Mouse (Mus musculus) stomach, embryonic 16.5 days (tissue): ENCODE measurements around the gene Cnpy2. TPM values are rescaled to one million over a fixed set of nuclear protein-coding genes. Genes with fewer than 3 reads are reported as not detected.
A peak's percentile ranks its signal among the peaks of the same experiment; 100 is the strongest.
"Not testable (repeated sequence)": the region's sequence is repeated elsewhere in the genome, so short reads cannot be mapped to it uniquely, and the experiment has no call there.

Experiments used
- ATAC-seq: fragments of 200-750 bp; cut with Nextera tagmentation; 2 replicates; pipeline ENCODE4 v1.8.0; 2017; ENCODE audit warnings: moderate number of reproducible peaks, moderate TSS enrichment; ENCODE audit not compliant: insufficient read depth, low FRiP score
- H3K27ac ChIP-seq: fragments of 300-500 bp; sonication (generic); 2 replicates; pipeline ENCODE4 v1.5.1; 2014; ENCODE audit warnings: low read length
- H3K27me3 ChIP-seq: fragments of 300-500 bp; sonication (generic); 2 replicates; pipeline ENCODE4 v1.6.1; 2014; ENCODE audit warnings: low read length, control low read depth, mixed read lengths; ENCODE audit not compliant: control insufficient read depth, insufficient read depth
- H3K36me3 ChIP-seq: fragments of 300-500 bp; sonication (generic); 2 replicates; pipeline ENCODE4 v1.6.1; 2014; ENCODE audit warnings: low read length; ENCODE audit not compliant: control insufficient read depth, insufficient read depth
- H3K4me1 ChIP-seq: fragments of 300-500 bp; sonication (generic); 2 replicates; pipeline ENCODE4 v1.6.1; 2014; ENCODE audit warnings: low read length, control low read depth, mixed read lengths; ENCODE audit not compliant: control insufficient read depth, insufficient read depth
- H3K4me2 ChIP-seq: fragments of 300-500 bp; sonication (generic); 2 replicates; pipeline ENCODE4 v1.6.1; 2014; ENCODE audit warnings: low read depth, low read length, mixed read lengths
- H3K4me3 ChIP-seq: fragments of 300-500 bp; sonication (generic); replicated peaks from 2 replicates; pipeline ENCODE4 v1.5.1; 2014; ENCODE audit warnings: mild to moderate bottlenecking, low read length
- H3K9ac ChIP-seq: fragments of 300-500 bp; sonication (generic); 2 replicates; pipeline ENCODE4 v1.6.1; 2014; ENCODE audit warnings: low read length
- H3K9me3 ChIP-seq: fragments of 300-500 bp; sonication (generic); replicated peaks from 2 replicates; pipeline ENCODE4 v1.6.1; 2016; ENCODE audit warnings: low read length, control low read depth; ENCODE audit not compliant: control insufficient read depth
- WGBS: fragments of 180-500 bp; shearing (Covaris S2); extraction: QIAGEN DNeasy Blood & Tissue Kit; methylation state at CpG from one replicate; pipeline ENCODE4 v1.1.7; 2014; 5-methylcytosine and 5-hydroxymethylcytosine counted together
- polyA plus RNA-seq: library from polyadenylated mRNA; unstranded; fragments of >200 nt; fragmentation: Nextera tagmentation; extraction: Ambion mirVana; gene quantifications from 2 replicates; pipeline ENCODE4 v1.2.1, GENCODE M21; 2015

Cnpy2 gene
- polyA plus RNA-seq, 1 experiment from 2014 or later = 310 TPM

GRCm38 (mm10) chr10:128290594-128290993, 31.7 kb upstream of the Cnpy2 start:
- not testable (repeated sequence) for H3K9me3 ChIP-seq, H3K4me3 ChIP-seq, H3K4me1 ChIP-seq, H3K36me3 ChIP-seq, H3K9ac ChIP-seq, H3K27ac ChIP-seq, ATAC-seq, H3K4me2 ChIP-seq, H3K27me3 ChIP-seq
- 78% methylated on average over 1 of the region's 1 CpGs for WGBS

GRCm38 (mm10) chr10:128296370-128297090, 25.7 kb upstream of the Cnpy2 start:
- no peaks in the 10 kb centered on the region for H3K27me3 ChIP-seq
- no peak overlapping the region for H3K27ac ChIP-seq
- H3K4me3 ChIP-seq = no peak overlapping the region
- H3K36me3 ChIP-seq = no peaks in the 10 kb centered on the region
- H3K9ac ChIP-seq = no peak overlapping the region
- no peaks in the 10 kb centered on the region for H3K4me1 ChIP-seq
- H3K9me3 ChIP-seq = no peaks in the 10 kb centered on the region
- H3K4me2 ChIP-seq = no peak overlapping the region
- ATAC-seq = no peak
- WGBS = 69% methylated on average over 13 of the region's 13 CpGs

GRCm38 (mm10) chr10:128297221-128297620, 25.0 kb upstream of the Cnpy2 start:
- no peak overlapping the region for H3K4me3 ChIP-seq
- no peaks in the 10 kb centered on the region for H3K27me3 ChIP-seq
- no peaks in the 10 kb centered on the region for H3K9me3 ChIP-seq
- no peak overlapping the region for H3K9ac ChIP-seq
- H3K36me3 ChIP-seq = no peaks in the 10 kb centered on the region
- no peak for ATAC-seq
- 58% methylated on average over 4 of the region's 4 CpGs for WGBS
- H3K4me2 ChIP-seq = no peak overlapping the region
- 0 out of 2 replicates have a peak, but pooled peaks cover 1% of the 10 kb centered on the region for H3K4me1 ChIP-seq
- H3K27ac ChIP-seq = no peak overlapping the region

- Histone ChIP-seq H3K4me1 (0 out of 2 replicates have a peak, but pooled peaks cover 5% of the 10 kb centered on the region), H3K9me3 (no peaks in the 10 kb centered on the region), H3K27me3 (no peaks in the 10 kb centered on the region), H3K27ac (no peak overlapping the region), H3K4me2 (no peak overlapping the region), H3K4me3 (no peak overlapping the region), H3K36me3 (no peaks in the 10 kb centered on the region), H3K9ac (no peak overlapping the region)
- ATAC-seq = peak; percentile 67; the same call in 1 of the 2 replicates
- 60% methylated on average over 11 of the region's 11 CpGs for WGBS
Observed at GRCm38 (mm10) chr10:128297622-128298021, 24.6 kb upstream of the Cnpy2 start.

- Histone ChIP-seq H3K36me3 (no peaks in the 10 kb centered on the region), H3K27me3 (no peaks in the 10 kb centered on the region), H3K4me3 (no peak overlapping the region), H3K4me1 (0 out of 2 replicates have a peak, but pooled peaks cover 5% of the 10 kb centered on the region), H3K4me2 (no peak overlapping the region), H3K9me3 (no peaks in the 10 kb centered on the region), H3K9ac (no peak overlapping the region), H3K27ac (no peak overlapping the region)
- 73% methylated on average over 6 of the region's 6 CpGs for WGBS
- no peak for ATAC-seq
Observed at GRCm38 (mm10) chr10:128298243-128298642, 24.0 kb upstream of the Cnpy2 start.

- H3K36me3 ChIP-seq = no peaks in the 10 kb centered on the region
- 77% methylated on average over 11 of the region's 11 CpGs for WGBS
- H3K4me1 ChIP-seq = peaks cover 7% of the 10 kb centered on the region
- H3K9ac ChIP-seq = no peak within 1 kb of the TSS
- H3K4me3 ChIP-seq = no peak within 1 kb of the TSS
- ATAC-seq = no peak
- H3K9me3 ChIP-seq = no peaks in the 10 kb centered on the region
- no peaks in the 10 kb centered on the region for H3K27me3 ChIP-seq
- H3K27ac ChIP-seq = no peak within 1 kb of the TSS
- H3K4me2 ChIP-seq = no peak within 1 kb of the TSS
Observed at GRCm38 (mm10) chr10:128298702-128299171, 23.5 kb upstream of the Cnpy2 start, which contains the start of gene Il23a. Gene Il23a (minus strand): TSS chr10:128298752.

- 0 out of 2 replicates have a peak, but pooled peaks cover 3% of the 10 kb centered on the region for H3K36me3 ChIP-seq
- peak overlapping the region; percentile 77 for H3K9ac ChIP-seq
- no peaks in the 10 kb centered on the region for H3K27me3 ChIP-seq
- H3K4me3 ChIP-seq = peak overlapping the region; percentile 56
- peaks cover 15% of the 10 kb centered on the region for H3K4me1 ChIP-seq
- 29% methylated on average over 3 of the region's 3 CpGs for WGBS
- H3K4me2 ChIP-seq = peak overlapping the region; percentile 86
- peak overlapping the region; percentile 93 for H3K27ac ChIP-seq
- ATAC-seq = no peak
- H3K9me3 ChIP-seq = no peaks in the 10 kb centered on the region
Observed at GRCm38 (mm10) chr10:128302357-128302756, 19.9 kb upstream of the Cnpy2 start.

GRCm38 (mm10) chr10:128302785-128303125, 19.5 kb upstream of the Cnpy2 start:
- Histone ChIP-seq H3K36me3 (0 out of 2 replicates have a peak, but pooled peaks cover 3% of the 10 kb centered on the region), H3K4me3 (peak overlapping the region; percentile 56), H3K27ac (peak overlapping the region; percentile 93), H3K9ac (peak overlapping the region; percentile 77), H3K4me1 (peaks cover 15% of the 10 kb centered on the region), H3K4me2 (peak overlapping the region; percentile 86), H3K9me3 (no peaks in the 10 kb centered on the region), H3K27me3 (no peaks in the 10 kb centered on the region)
- WGBS = 0% methylated on average over 9 of the region's 9 CpGs
- ATAC-seq = 0 out of 2 replicates have a peak, but pooled peaks have one; percentile 19

GRCm38 (mm10) chr10:128303126-128304021, 18.9 kb upstream of the Cnpy2 start, which contains the start of gene Pan2:
Gene Pan2 (plus strand): TSS chr10:128303335.
- H3K4me1 ChIP-seq = peaks cover 15% of the 10 kb centered on the region
- peaks cover 9% of the 10 kb centered on the region; the same call in 1 of the 2 replicates for H3K36me3 ChIP-seq
- no peaks in the 10 kb centered on the region for H3K27me3 ChIP-seq
- H3K9me3 ChIP-seq = no peaks in the 10 kb centered on the region
- 1% methylated on average over 37 of the region's 37 CpGs for WGBS
- peak within 1 kb of the TSS; percentile 56 for H3K4me3 ChIP-seq
- peak within 1 kb of the TSS; percentile 87 for H3K9ac ChIP-seq
- H3K27ac ChIP-seq = peak within 1 kb of the TSS; percentile 99
- peak; percentile 99 for ATAC-seq
- H3K4me2 ChIP-seq = peak within 1 kb of the TSS; percentile 95
